Mouse (Mus musculus) bone marrow macrophage, adult 2 months (primary cell): Measurements from ENCODE around the gene Wdr81. TPM values are rescaled to one million over a fixed set of nuclear protein-coding genes. Genes with fewer than 3 reads are reported as not detected.

ENCODE experiments used
- H3K27ac ChIP-seq: 2 replicates; pipeline ENCODE4 v1.5.1; 2012; ENCODE audit warnings: low read depth, low read length; ENCODE audit not compliant: insufficient read depth
- H3K4me1 ChIP-seq: 2 replicates; pipeline ENCODE4 v1.6.1; 2012; ENCODE audit warnings: low read length; ENCODE audit not compliant: control insufficient read depth, insufficient read depth
- H3K4me3 ChIP-seq: 2 replicates; pipeline ENCODE4 v1.5.1; 2012; ENCODE audit warnings: mild to moderate bottlenecking, low read length, moderate library complexity; ENCODE audit not compliant: insufficient read depth
- CTCF ChIP-seq: IDR thresholded peaks from 2 replicates; pipeline ENCODE4 v1.5.1; 2012; ENCODE audit warnings: low read depth, mild to moderate bottlenecking, low read length, moderate library complexity
- POLR2A ChIP-seq: IDR thresholded peaks from 2 replicates; pipeline ENCODE4 v1.6.1; 2012; ENCODE audit warnings: mild to moderate bottlenecking, low read depth, low read length, borderline replicate concordance
- polyA plus RNA-seq: library from polyadenylated mRNA; stranded (reverse); fragments of >200 nt; gene quantifications from 2 replicates; pipeline ENCODE4 v1.2.4, GENCODE M21; 2012; ENCODE audit not compliant: missing spikeins, insufficient read depth, insufficient read length

The Wdr81 gene
- polyA plus RNA-seq, 1 experiment, result 46.6 TPM

GRCm38 (mm10) chr11:75470675-75471074 lies 16.2 kb upstream of the Wdr81 start:
- Histone ChIP-seq H3K4me1 (peaks cover 2% of the 10 kb centered on the region; the same call in 1 of the 2 replicates), H3K4me3 (no peak overlapping the region), H3K27ac (no peak overlapping the region)
- TF ChIP-seq CTCF, result no peak
- TF ChIP-seq POLR2A, result no peak

GRCm38 (mm10) chr11:75469261-75469660 lies 14.7 kb upstream of the Wdr81 start:
- TF ChIP-seq POLR2A (no peak), CTCF (no peak)
- H3K4me3 ChIP-seq, result no peak overlapping the region
- H3K27ac ChIP-seq, result no peak overlapping the region
- H3K4me1 ChIP-seq, result peaks cover 7% of the 10 kb centered on the region; the same call in 1 of the 2 replicates

GRCm38 (mm10) chr11:75468410-75468809 lies 13.9 kb upstream of the Wdr81 start:
- Histone ChIP-seq H3K4me1 (peaks cover 10% of the 10 kb centered on the region), H3K4me3 (no peak overlapping the region), H3K27ac (no peak overlapping the region)
- no peak for TF ChIP-seq CTCF
- TF ChIP-seq POLR2A, result no peak

- no peak for TF ChIP-seq CTCF
- no peak for TF ChIP-seq POLR2A
- no peak overlapping the region for H3K4me3 ChIP-seq
- H3K27ac ChIP-seq, result no peak overlapping the region
- H3K4me1 ChIP-seq, result peaks cover 13% of the 10 kb centered on the region
Measured at GRCm38 (mm10) chr11:75467512-75468215, 13.1 kb upstream of the Wdr81 start.

DNA sequence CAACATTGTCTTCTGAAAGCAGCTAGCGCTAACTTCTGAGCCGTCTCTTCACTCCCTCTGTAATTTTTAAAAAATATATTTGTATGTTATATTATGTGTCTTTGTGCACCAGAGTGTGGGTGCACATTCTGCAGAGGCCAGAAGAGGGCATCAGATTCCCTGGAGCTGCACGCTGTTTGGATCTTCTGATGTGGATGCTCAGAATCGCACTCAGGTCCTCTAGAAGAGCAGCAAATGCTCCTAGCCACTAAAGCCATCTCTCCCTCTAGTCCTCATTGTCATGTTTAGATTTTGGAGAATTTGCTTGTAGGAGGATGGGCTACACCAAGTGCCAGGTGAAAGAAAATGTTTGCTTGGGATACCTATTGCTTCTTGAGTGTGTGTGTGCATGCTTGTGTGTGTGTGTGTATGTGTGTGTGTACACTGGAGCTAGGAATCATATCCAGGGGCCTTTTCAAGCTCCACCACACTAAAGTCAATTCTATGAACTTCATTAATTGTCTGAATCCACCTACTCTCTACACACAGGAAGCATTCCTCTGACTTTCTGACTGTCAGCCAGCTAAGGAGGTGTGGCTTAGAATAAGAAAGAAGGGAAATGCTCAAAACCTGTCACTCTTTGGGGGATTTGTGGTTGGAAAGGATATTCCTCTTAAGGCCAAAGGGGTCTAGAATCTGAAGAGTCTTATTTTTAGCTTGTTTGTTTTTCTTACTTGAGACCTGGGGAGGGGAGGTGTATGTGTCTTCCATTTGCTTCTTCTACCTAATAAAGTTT lies 12.4 kb upstream of the Wdr81 start:
- TF ChIP-seq CTCF, result no peak
- TF ChIP-seq POLR2A, result no peak
- H3K4me1 ChIP-seq, result peaks cover 15% of the 10 kb centered on the region
- no peak overlapping the region for H3K27ac ChIP-seq
- no peak overlapping the region for H3K4me3 ChIP-seq

DNA sequence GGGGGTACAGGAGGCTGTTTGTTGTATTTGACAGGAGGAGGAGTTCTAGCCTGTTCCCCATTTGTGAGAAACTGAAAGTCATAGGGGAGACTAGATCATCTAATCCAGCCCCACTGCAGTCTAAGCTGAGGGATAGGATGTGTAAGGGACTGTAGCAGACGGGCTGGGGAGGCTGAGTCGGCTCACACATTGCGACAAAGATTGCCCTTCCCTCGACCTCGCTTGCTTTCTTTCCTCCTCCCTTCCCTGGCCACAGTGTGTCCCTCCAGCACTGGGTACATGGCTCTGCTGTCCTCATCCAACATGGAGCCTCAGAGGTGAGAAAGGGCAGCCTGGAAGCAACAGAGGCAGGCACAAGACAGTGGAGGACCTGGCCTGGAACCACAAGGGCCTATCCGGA lies 10.5 kb upstream of the Wdr81 start:
- H3K27ac ChIP-seq, result no peak overlapping the region
- TF ChIP-seq CTCF, result no peak
- TF ChIP-seq POLR2A, result no peak

DNA sequence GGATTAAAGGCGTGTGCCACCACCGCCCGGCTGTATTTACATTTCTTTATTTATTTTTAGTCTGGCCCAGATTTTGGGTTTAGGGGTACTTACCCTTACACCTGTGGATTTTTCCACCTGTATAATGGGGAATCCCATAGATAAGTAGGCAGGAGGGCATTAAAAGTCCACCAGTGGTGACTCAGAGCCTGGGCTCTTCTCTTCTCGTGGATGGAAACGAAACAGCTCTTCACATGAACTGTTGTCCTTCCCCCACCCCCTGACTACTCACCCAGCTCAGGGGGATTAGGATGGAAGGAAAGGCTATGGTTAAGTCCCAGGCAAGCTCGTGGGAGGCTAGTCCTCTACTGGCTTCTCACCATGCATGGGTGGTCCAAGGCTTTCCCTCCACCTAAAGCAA lies 9.9 kb upstream of the Wdr81 start:
- TF ChIP-seq POLR2A, result no peak
- no peak for TF ChIP-seq CTCF
- Histone ChIP-seq H3K4me3 (no peak overlapping the region), H3K4me1 (peaks cover 24% of the 10 kb centered on the region), H3K27ac (no peak overlapping the region)

More for the DNA sequence above, 10.5 kb upstream of the Wdr81 start:
- no peak overlapping the region for H3K4me3 ChIP-seq
- H3K4me1 ChIP-seq, result peaks cover 18% of the 10 kb centered on the region

DNA sequence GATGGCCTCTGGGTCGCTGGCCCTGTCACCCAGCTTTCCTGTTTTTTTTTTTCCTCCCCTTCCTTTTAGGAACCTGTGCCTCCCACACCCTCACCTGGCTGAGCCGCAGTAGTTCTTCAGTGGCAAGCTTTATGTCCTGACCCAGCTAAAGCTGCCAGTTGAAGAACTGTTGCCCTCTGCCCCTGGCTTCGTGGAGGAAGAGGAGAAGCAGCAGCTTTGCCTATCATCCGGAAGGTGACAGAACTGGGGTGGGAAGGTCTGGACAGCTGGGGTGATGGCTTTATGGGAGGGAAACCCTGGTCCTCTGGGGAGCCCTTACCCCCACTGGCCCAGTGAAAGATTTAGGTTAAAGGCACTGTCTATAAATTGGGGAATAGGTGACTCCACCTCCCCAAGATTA lies 9.1 kb upstream of the Wdr81 start:
- Histone ChIP-seq H3K4me1 (peaks cover 30% of the 10 kb centered on the region), H3K4me3 (peak overlapping the region; percentile 3; the same call in 1 of the 2 replicates), H3K27ac (no peak overlapping the region)
- TF ChIP-seq POLR2A (no peak), CTCF (no peak)

- peak overlapping the region; percentile 91 for H3K4me3 ChIP-seq
Measured at GRCm38 (mm10) chr11:75462865-75463336, 8.4 kb upstream of the Wdr81 start.

More at GRCm38 (mm10) chr11:75462865-75463336, 8.4 kb upstream of the Wdr81 start:
- Histone ChIP-seq H3K27ac (peak overlapping the region; percentile 70), H3K4me1 (peaks cover 35% of the 10 kb centered on the region)
- TF ChIP-seq POLR2A (no peak), CTCF (no peak)
